Mouse (Mus musculus) embryonic facial prominence, embryonic 13.5 days (tissue): ENCODE results near the gene Arhgap10. TPM values are rescaled to one million over a fixed set of nuclear protein-coding genes. Genes with fewer than 3 reads are reported as not detected.

Experiments
- ATAC-seq: fragments of 200-750 bp; cut with Nextera tagmentation; 2 replicates; pipeline ENCODE4 v1.8.0; 2017; ENCODE audit warnings: low read depth; ENCODE audit not compliant: insufficient number of reproducible peaks, insufficient read depth, low FRiP score, low TSS enrichment
- H3K27ac ChIP-seq: fragments of 300-500 bp; sonication (generic); 2 replicates; pipeline ENCODE4 v1.5.1; 2015; ENCODE audit warnings: moderate library complexity, mild to moderate bottlenecking, inconsistent platforms
- H3K27me3 ChIP-seq: fragments of 300-500 bp; sonication (generic); 2 replicates; pipeline ENCODE4 v1.6.1; 2015; ENCODE audit warnings: mild to moderate bottlenecking, inconsistent platforms
- H3K36me3 ChIP-seq: fragments of 300-500 bp; sonication (generic); 2 replicates; pipeline ENCODE4 v1.6.1; 2015; ENCODE audit warnings: mild to moderate bottlenecking, inconsistent platforms
- H3K4me1 ChIP-seq: fragments of 300-500 bp; sonication (generic); 2 replicates; pipeline ENCODE4 v1.6.1; 2015; ENCODE audit warnings: inconsistent platforms
- H3K4me2 ChIP-seq: fragments of 300-500 bp; sonication (generic); 2 replicates; pipeline ENCODE4 v1.6.1; 2015; ENCODE audit warnings: moderate library complexity, mild to moderate bottlenecking, inconsistent platforms
- H3K4me3 ChIP-seq: fragments of 300-500 bp; sonication (generic); 2 replicates; pipeline ENCODE4 v1.5.1; 2015; ENCODE audit warnings: mild to moderate bottlenecking, inconsistent platforms
- H3K9ac ChIP-seq: fragments of 300-500 bp; sonication (generic); 2 replicates; pipeline ENCODE4 v1.6.1; 2015; ENCODE audit warnings: mild to moderate bottlenecking, inconsistent platforms
- H3K9me3 ChIP-seq: fragments of 300-500 bp; sonication (generic); 2 replicates; pipeline ENCODE4 v1.6.1; 2016; ENCODE audit warnings: inconsistent platforms
- WGBS: fragments of 180-500 bp; shearing (Covaris S2); methylation state at CpG from one replicate; pipeline ENCODE4 v1.1.7; 2015; ENCODE audit warnings: mixed read lengths; 5-methylcytosine and 5-hydroxymethylcytosine counted together
- polyA plus RNA-seq: library from polyadenylated mRNA; unstranded; fragments of >200 nt; fragmentation: Nextera tagmentation; extraction: Ambion mirVana; gene quantifications from 2 replicates; pipeline ENCODE4 v1.2.1, GENCODE M21; 2015

Gene Arhgap10
- polyA plus RNA-seq, 1 experiment from 2014 or later: 31.5 TPM

- Histone ChIP-seq H3K4me2 (no peak overlapping the region), H3K9me3 (no peaks in the 10 kb centered on the region), H3K36me3 (no peaks in the 10 kb centered on the region), H3K4me3 (no peak overlapping the region), H3K27ac (no peak overlapping the region), H3K27me3 (no peaks in the 10 kb centered on the region), H3K9ac (no peak overlapping the region), H3K4me1 (no peaks in the 10 kb centered on the region)
- WGBS: 86% methylated on average over 5 of the region's 5 CpGs
- ATAC-seq: peak; percentile 32; the same call in 1 of the 2 replicates
These were observed 17.4 kb upstream of the Arhgap10 start for GRCm38 (mm10) chr8:77535026-77535595.

- H3K27me3 ChIP-seq: no peaks in the 10 kb centered on the region
- no peaks in the 10 kb centered on the region for H3K4me1 ChIP-seq
- no peak overlapping the region for H3K27ac ChIP-seq
- WGBS: 68% methylated on average over 8 of the region's 8 CpGs
- no peak overlapping the region for H3K4me2 ChIP-seq
- H3K4me3 ChIP-seq: no peak overlapping the region
- ATAC-seq: no peak
- no peaks in the 10 kb centered on the region for H3K36me3 ChIP-seq
- H3K9ac ChIP-seq: no peak overlapping the region
- no peaks in the 10 kb centered on the region for H3K9me3 ChIP-seq
These were observed 16.7 kb upstream of the Arhgap10 start for GRCm38 (mm10) chr8:77534358-77534992.

- WGBS: 69% methylated on average over 8 of the region's 8 CpGs
- no peak overlapping the region for H3K4me2 ChIP-seq
- no peaks in the 10 kb centered on the region for H3K36me3 ChIP-seq
- no peaks in the 10 kb centered on the region for H3K27me3 ChIP-seq
- H3K9ac ChIP-seq: no peak overlapping the region
- H3K9me3 ChIP-seq: no peaks in the 10 kb centered on the region
- H3K4me3 ChIP-seq: no peak overlapping the region
- no peaks in the 10 kb centered on the region for H3K4me1 ChIP-seq
- H3K27ac ChIP-seq: no peak overlapping the region
- no peak for ATAC-seq
These were observed 8.4 kb upstream of the Arhgap10 start for GRCm38 (mm10) chr8:77526130-77526529.

GRCm38 (mm10) chr8:77524906-77525305, 7.2 kb upstream of the Arhgap10 start:
- Histone ChIP-seq H3K9me3 (no peaks in the 10 kb centered on the region), H3K4me3 (no peak overlapping the region), H3K36me3 (no peaks in the 10 kb centered on the region), H3K27me3 (no peaks in the 10 kb centered on the region), H3K9ac (no peak overlapping the region), H3K27ac (no peak overlapping the region), H3K4me1 (no peaks in the 10 kb centered on the region), H3K4me2 (no peak overlapping the region)
- WGBS: 84% methylated on average over 2 of the region's 2 CpGs
- no peak for ATAC-seq

- H3K36me3 ChIP-seq: no peaks in the 10 kb centered on the region
- no peak overlapping the region for H3K4me2 ChIP-seq
- no peak overlapping the region for H3K27ac ChIP-seq
- H3K27me3 ChIP-seq: no peaks in the 10 kb centered on the region
- no peak for ATAC-seq
- WGBS: 87% methylated on average over 14 of the region's 14 CpGs
- H3K4me3 ChIP-seq: no peak overlapping the region
- H3K4me1 ChIP-seq: peaks cover under 1% of the 10 kb centered on the region
- H3K9ac ChIP-seq: no peak overlapping the region
- no peaks in the 10 kb centered on the region for H3K9me3 ChIP-seq
These were observed 6.4 kb upstream of the Arhgap10 start for GRCm38 (mm10) chr8:77524018-77524615.

- Histone ChIP-seq H3K4me1 (peaks cover 9% of the 10 kb centered on the region), H3K4me3 (no peak overlapping the region)
These were observed 5.2 kb upstream of the Arhgap10 start for GRCm38 (mm10) chr8:77522984-77523383.

GRCm38 (mm10) chr8:77521028-77521785, 3.5 kb upstream of the Arhgap10 start:
- WGBS: 72% methylated on average over 8 of the region's 8 CpGs
- Histone ChIP-seq H3K4me3 (no peak overlapping the region), H3K4me2 (no peak overlapping the region), H3K9ac (no peak overlapping the region), H3K27ac (no peak overlapping the region), H3K4me1 (peaks cover 17% of the 10 kb centered on the region), H3K27me3 (no peaks in the 10 kb centered on the region), H3K9me3 (no peaks in the 10 kb centered on the region), H3K36me3 (no peaks in the 10 kb centered on the region)
- no peak for ATAC-seq

More at GRCm38 (mm10) chr8:77522984-77523383, 5.2 kb upstream of the Arhgap10 start:
- H3K4me2 ChIP-seq: no peak overlapping the region
- no peak overlapping the region for H3K9ac ChIP-seq
- H3K27ac ChIP-seq: no peak overlapping the region
- H3K9me3 ChIP-seq: no peaks in the 10 kb centered on the region
- WGBS: 86% methylated on average over 8 of the region's 8 CpGs
- no peak for ATAC-seq
- H3K36me3 ChIP-seq: no peaks in the 10 kb centered on the region
- no peaks in the 10 kb centered on the region for H3K27me3 ChIP-seq

- no peak overlapping the region for H3K9ac ChIP-seq
- H3K4me2 ChIP-seq: no peak overlapping the region
- 86% methylated on average over 4 of the region's 4 CpGs for WGBS
- H3K27ac ChIP-seq: no peak overlapping the region
- peaks cover 23% of the 10 kb centered on the region for H3K4me1 ChIP-seq
- no peaks in the 10 kb centered on the region for H3K27me3 ChIP-seq
- H3K9me3 ChIP-seq: no peaks in the 10 kb centered on the region
- H3K4me3 ChIP-seq: no peak overlapping the region
- ATAC-seq: no peak
- no peaks in the 10 kb centered on the region for H3K36me3 ChIP-seq
These were observed 2.8 kb upstream of the Arhgap10 start for GRCm38 (mm10) chr8:77520601-77521000.

GRCm38 (mm10) chr8:77518201-77519115, 705 bp upstream of the Arhgap10 start:
- Histone ChIP-seq H3K4me2 (peak overlapping the region; percentile 87), H3K27ac (peak overlapping the region; percentile 88), H3K9ac (peak overlapping the region; percentile 87), H3K27me3 (no peaks in the 10 kb centered on the region), H3K4me3 (peak overlapping the region; percentile 77), H3K36me3 (no peaks in the 10 kb centered on the region), H3K9me3 (no peaks in the 10 kb centered on the region), H3K4me1 (peaks cover 41% of the 10 kb centered on the region)
- 2% methylated on average over 33 of the region's 33 CpGs for WGBS
- peak; percentile 57; the same call in 1 of the 2 replicates for ATAC-seq

GRCm38 (mm10) chr8:77516845-77517244, 908 bp downstream of the Arhgap10 start:
- H3K27ac ChIP-seq: peak overlapping the region; percentile 88
- peaks cover 57% of the 10 kb centered on the region for H3K4me1 ChIP-seq
- no peaks in the 10 kb centered on the region for H3K27me3 ChIP-seq
- peak overlapping the region; percentile 77 for H3K4me3 ChIP-seq
- H3K36me3 ChIP-seq: no peaks in the 10 kb centered on the region
- no peaks in the 10 kb centered on the region for H3K9me3 ChIP-seq
- H3K9ac ChIP-seq: peak overlapping the region; percentile 87
- WGBS: 3% methylated on average over 10 of the region's 10 CpGs
- ATAC-seq: no peak
- H3K4me2 ChIP-seq: peak overlapping the region; percentile 87

- no peaks in the 10 kb centered on the region for H3K36me3 ChIP-seq
- H3K9ac ChIP-seq: 0 out of 2 replicates have a peak overlapping the region, but pooled peaks have one; percentile 87
- peak overlapping the region; percentile 77 for H3K4me3 ChIP-seq
- H3K27me3 ChIP-seq: no peaks in the 10 kb centered on the region
- peak overlapping the region; percentile 87 for H3K4me2 ChIP-seq
- H3K4me1 ChIP-seq: peaks cover 59% of the 10 kb centered on the region
- no peak overlapping the region for H3K27ac ChIP-seq
- WGBS: 64% methylated on average over 8 of the region's 8 CpGs
- no peaks in the 10 kb centered on the region for H3K9me3 ChIP-seq
- ATAC-seq: no peak
These were observed 2.0 kb downstream of the Arhgap10 start for GRCm38 (mm10) chr8:77515786-77516185.
